Mouse (Mus musculus): Measurements from ENCODE around the gene Nckap1.

DNA sequence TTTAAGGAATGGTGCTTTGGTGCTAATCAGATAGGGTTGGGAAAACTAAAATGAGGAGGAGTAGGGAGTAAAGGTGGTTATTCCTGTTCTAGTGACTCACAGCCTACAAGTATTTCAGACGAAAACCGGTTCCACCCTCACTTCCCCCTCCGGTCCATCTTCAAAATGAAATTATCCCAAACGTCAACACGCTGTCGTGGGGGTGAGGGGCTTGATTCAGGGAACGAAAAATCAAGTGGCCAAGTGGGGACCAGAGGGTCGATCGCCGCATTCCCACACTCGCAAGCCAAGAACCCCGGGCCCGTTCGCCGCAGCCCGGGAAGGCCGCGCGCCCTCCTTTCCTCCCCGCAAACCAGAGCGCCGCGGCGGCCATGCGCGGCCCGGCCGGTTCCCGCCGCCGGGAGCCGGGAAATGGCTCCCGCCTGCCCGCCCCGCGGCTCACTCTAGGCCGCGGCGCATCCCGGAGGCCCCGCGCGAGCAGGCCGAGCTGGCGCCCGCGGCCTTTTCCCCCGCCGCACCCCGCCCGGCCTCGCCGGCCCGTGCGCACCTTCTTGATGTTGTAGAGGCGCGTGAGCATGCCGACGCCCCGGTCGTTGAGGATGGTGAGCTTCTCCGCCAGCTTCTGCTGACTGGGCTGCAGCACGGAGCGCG lies 744 bp downstream of the Nckap1 start:
- no peak for TF ChIP-seq CTCF (IDR thresholded peaks at IDR 0.05; ENCODE audit: low read depth)
- TF ChIP-seq EP300 (IDR thresholded peaks at IDR 0.05; ENCODE audit: low read depth), result no peak
